Mouse (Mus musculus): ENCODE measurements around the gene Pip5k1b.

- TF ChIP-seq POLR2A (IDR thresholded peaks at IDR 0.05; ENCODE audit: insufficient read depth, low read depth, low read length) (no peak), CTCF (IDR thresholded peaks at IDR 0.05) (0 out of 2 replicates have a peak, but pooled peaks have one; percentile 1)
Measured at GRCm38 (mm10) chr19:24451626-24452025, 104.0 kb downstream of the Pip5k1b start.
